Mouse (Mus musculus): Measurements from ENCODE around the gene BC048562. TPM values are rescaled to one million over a fixed set of nuclear protein-coding genes. Genes with fewer than 3 reads are reported as not detected.

BC048562 gene
- polyA plus RNA-seq (2015; fragmentation: Nextera tagmentation; extraction: Ambion mirVana) = not detected in 2 replicates

GRCm38 (mm10) chr9:108436182-108436581 lies at the start of gene BC048562:
Gene BC048562 (plus strand): TSS chr9:108436482.

GRCm38 (mm10) chr9:108392676-108393075 lies 43.6 kb upstream of the BC048562 start, which contains the start of gene 1700102P08Rik:
Gene 1700102P08Rik (plus strand): TSS chr9:108392805.

GRCm38 (mm10) chr9:108428384-108428783 lies 7.9 kb upstream of the BC048562 start, which contains the start of gene Ccdc36:
Gene Ccdc36 (minus strand): TSS chr9:108428484.

GRCm38 (mm10) chr9:108460319-108461178 lies 24.3 kb downstream of the BC048562 start, which contains the start of gene Ccdc71:
Gene Ccdc71 (plus strand): TSS chr9:108460527.

GRCm38 (mm10) chr9:108461181-108461631 lies 24.9 kb downstream of the BC048562 start, which contains the start of gene Klhdc8b:
Gene Klhdc8b (minus strand): TSS chr9:108461581.

GRCm38 (mm10) chr9:108479721-108480351 lies 43.6 kb downstream of the BC048562 start, which contains the start of gene Lamb2:
Gene Lamb2 (plus strand): TSS chr9:108479736.

GRCm38 (mm10) chr9:108490559-108491285 lies 54.4 kb downstream of the BC048562 start, which contains the start of gene Usp19:
Gene Usp19 (plus strand): TSS chr9:108490602.

Other genes with a start within 250 kb of the BC048562 start
- 0.76 and 1.3 TPM in 2 replicates for gene Bsn, start 246.1 kb upstream of the BC048562 start, polyA plus RNA-seq (2015; fragmentation: Nextera tagmentation; extraction: Ambion mirVana)
- 72.2 and 83.2 TPM in 2 replicates for gene Dag1, start 172.5 kb upstream of the BC048562 start, polyA plus RNA-seq (2015; fragmentation: Nextera tagmentation; extraction: Ambion mirVana)
- 33.2 and 37.4 TPM in 2 replicates for gene Nicn1, start 146.1 kb upstream of the BC048562 start, polyA plus RNA-seq (2015; fragmentation: Nextera tagmentation; extraction: Ambion mirVana)
- 6.1 and 6.2 TPM in 2 replicates for gene Amt, start 139.6 kb upstream of the BC048562 start, polyA plus RNA-seq (2015; fragmentation: Nextera tagmentation; extraction: Ambion mirVana)
- gene Rhoa, start 130.4 kb upstream of the BC048562 start, polyA plus RNA-seq (2015; fragmentation: Nextera tagmentation; extraction: Ambion mirVana) = 326 and 429 TPM in 2 replicates
- gene Tcta, start 130.3 kb upstream of the BC048562 start, polyA plus RNA-seq (2015; fragmentation: Nextera tagmentation; extraction: Ambion mirVana) = 62.1 and 73.8 TPM in 2 replicates
- gene Gpx1, start 97.6 kb upstream of the BC048562 start, polyA plus RNA-seq (2015; fragmentation: Nextera tagmentation; extraction: Ambion mirVana) = 1,366 and 1,515 TPM in 2 replicates
- gene Usp4, start 88.6 kb upstream of the BC048562 start, polyA plus RNA-seq (2015; fragmentation: Nextera tagmentation; extraction: Ambion mirVana) = 44.6 and 58.2 TPM in 2 replicates
- gene 1700102P08Rik, start 43.7 kb upstream of the BC048562 start, polyA plus RNA-seq (2015; fragmentation: Nextera tagmentation; extraction: Ambion mirVana) = 0.16 TPM in 1 of 2 replicates, not detected in the other
- gene Ccdc36, start 8.0 kb upstream of the BC048562 start, polyA plus RNA-seq (2015; fragmentation: Nextera tagmentation; extraction: Ambion mirVana) = 0.86 and 2.0 TPM in 2 replicates
- 34.9 and 49.0 TPM in 2 replicates for gene Ccdc71, start 24.0 kb downstream of the BC048562 start, polyA plus RNA-seq (2015; fragmentation: Nextera tagmentation; extraction: Ambion mirVana)
- 54.3 and 61.4 TPM in 2 replicates for gene Klhdc8b, start 25.1 kb downstream of the BC048562 start, polyA plus RNA-seq (2015; fragmentation: Nextera tagmentation; extraction: Ambion mirVana)
- 31.5 and 37.7 TPM in 2 replicates for gene Lamb2, start 43.3 kb downstream of the BC048562 start, polyA plus RNA-seq (2015; fragmentation: Nextera tagmentation; extraction: Ambion mirVana)
- 36.9 and 72.1 TPM in 2 replicates for gene Usp19, start 54.1 kb downstream of the BC048562 start, polyA plus RNA-seq (2015; fragmentation: Nextera tagmentation; extraction: Ambion mirVana)
- gene Qars, start 71.2 kb downstream of the BC048562 start, polyA plus RNA-seq (2015; fragmentation: Nextera tagmentation; extraction: Ambion mirVana) = 60.1 and 86.1 TPM in 2 replicates
- 70.3 and 91.3 TPM in 2 replicates for gene Qrich1, start 80.3 kb downstream of the BC048562 start, polyA plus RNA-seq (2015; fragmentation: Nextera tagmentation; extraction: Ambion mirVana)
- gene Impdh2, start 123.8 kb downstream of the BC048562 start, polyA plus RNA-seq (2015; fragmentation: Nextera tagmentation; extraction: Ambion mirVana) = 68.2 and 82.0 TPM in 2 replicates
- gene Ndufaf3, start 131.0 kb downstream of the BC048562 start, polyA plus RNA-seq (2015; fragmentation: Nextera tagmentation; extraction: Ambion mirVana) = 68.4 and 111 TPM in 2 replicates
- 95.0 and 107 TPM in 2 replicates for gene Dalrd3, start 133.4 kb downstream of the BC048562 start, polyA plus RNA-seq (2015; fragmentation: Nextera tagmentation; extraction: Ambion mirVana)
- gene Wdr6, start 142.3 kb downstream of the BC048562 start, polyA plus RNA-seq (2015; fragmentation: Nextera tagmentation; extraction: Ambion mirVana) = 73.9 and 83.0 TPM in 2 replicates
- 17.3 and 18.2 TPM in 2 replicates for gene P4htm, start 161.2 kb downstream of the BC048562 start, polyA plus RNA-seq (2015; fragmentation: Nextera tagmentation; extraction: Ambion mirVana)
- 24.4 and 32.1 TPM in 2 replicates for gene Arih2, start 212.9 kb downstream of the BC048562 start, polyA plus RNA-seq (2015; fragmentation: Nextera tagmentation; extraction: Ambion mirVana)
- 45.2 and 70.4 TPM in 2 replicates for gene Slc25a20, start 225.6 kb downstream of the BC048562 start, polyA plus RNA-seq (2015; fragmentation: Nextera tagmentation; extraction: Ambion mirVana)

Data from adrenal gland, postnatal 0 days (tissue).